Mouse (Mus musculus): ENCODE measurements around the gene Prmt3. TPM values are rescaled to one million over a fixed set of nuclear protein-coding genes. Genes with fewer than 3 reads are reported as not detected.

Gene Prmt3
- polyA plus RNA-seq (2015; fragmentation: Illumina TruSeq; extraction: RNeasy Lipid Tissue Mini Kit (QIAGEN cat#74804); ENCODE audit: insufficient read depth, low replicate concordance): 38.1 TPM

GRCm38 (mm10) chr7:49778114-49778901 is at the start of gene Prmt3:
TSS of gene Prmt3 (plus strand) at chr7:49778346.

GRCm38 (mm10) chr7:49758934-49759571 is 19.1 kb upstream of the Prmt3 start, which contains the start of gene Htatip2:
TSS of gene Htatip2 (plus strand) at chr7:49759115.

Other genes with a start within 250 kb of the Prmt3 start
- gene Dbx1, start 141.5 kb upstream of the Prmt3 start, polyA plus RNA-seq (2015; fragmentation: Illumina TruSeq; extraction: RNeasy Lipid Tissue Mini Kit (QIAGEN cat#74804); ENCODE audit: insufficient read depth, low replicate concordance): not detected
- gene Htatip2, start 19.2 kb upstream of the Prmt3 start, polyA plus RNA-seq (2015; fragmentation: Illumina TruSeq; extraction: RNeasy Lipid Tissue Mini Kit (QIAGEN cat#74804); ENCODE audit: insufficient read depth, low replicate concordance): 23.0 TPM
- gene Slc6a5, start 131.8 kb downstream of the Prmt3 start, polyA plus RNA-seq (2015; fragmentation: Illumina TruSeq; extraction: RNeasy Lipid Tissue Mini Kit (QIAGEN cat#74804); ENCODE audit: insufficient read depth, low replicate concordance): not detected
- not detected for gene Nell1, start 196.5 kb downstream of the Prmt3 start, polyA plus RNA-seq (2015; fragmentation: Illumina TruSeq; extraction: RNeasy Lipid Tissue Mini Kit (QIAGEN cat#74804); ENCODE audit: insufficient read depth, low replicate concordance)